Mouse (Mus musculus): ENCODE measurements at regions not wholly inside any gene's neighbourhood (a gene's known extent, or its start where the extent isn't known, plus 50 kb on each side); places are given as distances from the start of the nearest gene placed in this dataset.

DNA sequence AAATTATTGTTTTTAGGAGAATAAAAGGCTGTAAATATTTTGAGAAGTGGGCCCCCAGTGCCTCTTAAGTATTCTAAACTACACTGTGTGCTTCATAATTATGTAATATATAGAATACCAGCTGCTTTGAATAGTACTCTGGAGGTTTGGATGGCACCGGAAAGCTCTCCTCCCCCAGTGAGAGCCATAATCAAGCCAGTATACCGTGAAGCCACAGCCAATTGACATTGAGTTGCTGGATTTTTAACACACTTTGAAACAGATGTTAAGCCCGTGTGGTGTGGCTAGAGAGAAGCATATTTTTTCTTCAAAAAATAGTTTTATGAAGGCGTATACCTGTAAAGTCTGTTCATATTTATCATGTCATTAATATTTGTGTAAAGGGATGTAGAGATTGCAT lies 268.9 kb downstream of the Samd5 start:
- no peaks in the 10 kb centered on the region for H3K4me1 ChIP-seq

DNA sequence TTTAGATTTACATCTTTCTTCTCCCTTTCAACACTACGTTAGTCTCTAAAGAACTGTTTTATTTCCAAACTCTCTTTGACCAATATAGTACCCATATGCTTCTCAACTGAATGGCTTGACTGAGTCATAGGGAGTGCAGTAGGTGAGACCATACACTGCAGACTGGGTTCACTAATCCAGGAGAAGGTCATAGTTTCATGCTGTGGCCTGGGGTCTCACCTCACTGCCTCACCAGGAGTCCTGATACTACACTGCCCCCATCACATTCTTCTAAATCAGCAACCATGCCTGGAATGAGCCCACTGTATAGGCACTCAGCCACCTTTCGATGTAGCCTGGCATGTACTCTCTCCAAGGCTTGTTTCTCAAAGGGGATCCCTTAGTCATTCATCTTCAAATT lies 269.6 kb downstream of the Samd5 start:
- H3K4me1 ChIP-seq = no peaks in the 10 kb centered on the region
- TF ChIP-seq FLI1 (IDR thresholded peaks at IDR 0.05; ENCODE audit: low read length) = no peak
- no peak for TF ChIP-seq GATA1 (IDR thresholded peaks at IDR 0.05; ENCODE audit: borderline replicate concordance, low read length)

More for the DNA sequence above, 268.9 kb downstream of the Samd5 start:
- Histone ChIP-seq H3K4me3 (replicated peaks) (no peak overlapping the region), H3K36me3 (replicated peaks; ENCODE audit: low read length) (no peaks in the 10 kb centered on the region), H3K27me3 (replicated peaks) (no peaks in the 10 kb centered on the region), H3K9me3 (peaks cover under 1% of the 10 kb centered on the region; the same call in 1 of the 2 replicates)
- TF ChIP-seq GATA1 (IDR thresholded peaks at IDR 0.05; ENCODE audit: borderline replicate concordance, low read length) (no peak), FLI1 (IDR thresholded peaks at IDR 0.05; ENCODE audit: low read length) (no peak)

DNA sequence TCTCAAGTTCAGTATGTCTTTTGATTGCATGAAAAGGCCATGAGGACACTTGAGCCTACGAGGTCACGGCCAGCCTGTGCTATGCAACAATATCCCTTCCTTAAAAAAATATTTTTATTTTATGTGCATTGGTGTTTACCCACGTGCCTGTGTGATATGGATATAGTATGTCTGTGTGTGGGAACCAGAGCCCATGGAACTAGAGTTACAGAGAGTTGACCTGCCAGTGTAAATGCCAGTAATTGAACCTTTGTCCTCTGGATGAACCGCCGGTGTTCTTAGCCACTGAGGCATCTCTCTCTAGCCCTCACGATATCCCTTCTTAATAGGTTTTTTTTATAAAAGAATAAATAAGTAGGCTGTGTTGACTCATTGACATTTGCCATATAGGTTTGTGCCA lies 270.0 kb downstream of the Samd5 start:
- H3K9me3 ChIP-seq = peaks cover 7% of the 10 kb centered on the region; the same call in 1 of the 2 replicates

More for the DNA sequence above, 269.6 kb downstream of the Samd5 start:
- Histone ChIP-seq H3K27me3 (replicated peaks) (no peaks in the 10 kb centered on the region), H3K36me3 (replicated peaks; ENCODE audit: low read length) (no peaks in the 10 kb centered on the region), H3K4me3 (replicated peaks) (no peak overlapping the region), H3K9me3 (peaks cover 4% of the 10 kb centered on the region; the same call in 1 of the 2 replicates)

DNA sequence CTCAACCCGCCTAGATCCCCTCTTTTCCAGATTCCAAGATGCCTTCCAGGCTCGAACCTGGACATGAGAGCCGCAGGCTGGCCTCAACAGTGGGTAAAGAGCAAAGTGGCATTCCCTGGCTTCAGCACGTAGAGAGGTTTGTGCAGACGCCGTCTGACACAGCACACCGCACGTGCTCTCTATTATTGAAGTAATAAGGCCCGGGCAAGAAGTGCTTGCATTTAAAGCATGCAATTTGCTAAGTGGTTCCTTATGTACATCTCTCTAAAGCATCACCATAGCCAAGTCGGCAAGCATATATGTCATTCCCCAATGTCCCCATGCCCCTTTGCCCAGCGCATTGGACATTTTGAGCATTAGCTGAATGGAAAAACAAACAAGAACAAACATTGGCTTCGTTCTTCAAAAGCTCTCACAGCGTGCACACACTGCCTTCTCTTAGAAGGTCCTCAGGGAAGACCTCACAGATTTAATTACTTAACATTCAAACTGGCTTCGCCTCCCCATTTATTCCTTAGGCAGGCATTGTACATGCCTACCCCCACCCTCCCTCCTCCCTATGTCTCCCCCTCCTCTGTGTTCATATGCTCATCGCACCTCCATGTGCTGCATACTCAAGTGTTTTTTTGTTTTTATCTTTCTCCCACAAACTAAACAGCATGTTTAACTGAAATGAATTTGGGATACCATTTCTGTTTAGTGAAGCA lies 273.9 kb downstream of the Samd5 start:
- TF ChIP-seq FLI1 (IDR thresholded peaks at IDR 0.05; ENCODE audit: low read length) (no peak), GATA1 (IDR thresholded peaks at IDR 0.05; ENCODE audit: borderline replicate concordance, low read length) (no peak)
- no peaks in the 10 kb centered on the region for H3K36me3 ChIP-seq (replicated peaks; ENCODE audit: low read length)
- peaks cover 7% of the 10 kb centered on the region; the same call in 1 of the 2 replicates for H3K9me3 ChIP-seq
- H3K4me3 ChIP-seq (replicated peaks) = no peak overlapping the region
- H3K27me3 ChIP-seq (replicated peaks) = no peaks in the 10 kb centered on the region
- H3K4me1 ChIP-seq = no peaks in the 10 kb centered on the region

More for the DNA sequence above, 270.0 kb downstream of the Samd5 start:
- H3K27me3 ChIP-seq (replicated peaks) = no peaks in the 10 kb centered on the region
- H3K4me3 ChIP-seq (replicated peaks) = no peak overlapping the region
- no peak for TF ChIP-seq FLI1 (IDR thresholded peaks at IDR 0.05; ENCODE audit: low read length)
- no peak for TF ChIP-seq GATA1 (IDR thresholded peaks at IDR 0.05; ENCODE audit: borderline replicate concordance, low read length)
- no peaks in the 10 kb centered on the region for H3K36me3 ChIP-seq (replicated peaks; ENCODE audit: low read length)
- no peaks in the 10 kb centered on the region for H3K4me1 ChIP-seq

GRCm38 (mm10) chr10:9377440-9378101 lies 297.4 kb downstream of the Samd5 start:
- no peak for TF ChIP-seq FLI1 (IDR thresholded peaks at IDR 0.05; ENCODE audit: low read length)
- no peak for TF ChIP-seq GATA1 (IDR thresholded peaks at IDR 0.05; ENCODE audit: borderline replicate concordance, low read length)
- no peak overlapping the region for H3K4me3 ChIP-seq (replicated peaks)
- no peaks in the 10 kb centered on the region for H3K36me3 ChIP-seq (replicated peaks; ENCODE audit: low read length)
- peaks cover 5% of the 10 kb centered on the region for H3K4me1 ChIP-seq
- H3K27me3 ChIP-seq (replicated peaks) = no peaks in the 10 kb centered on the region
- no peaks in the 10 kb centered on the region for H3K9me3 ChIP-seq

DNA sequence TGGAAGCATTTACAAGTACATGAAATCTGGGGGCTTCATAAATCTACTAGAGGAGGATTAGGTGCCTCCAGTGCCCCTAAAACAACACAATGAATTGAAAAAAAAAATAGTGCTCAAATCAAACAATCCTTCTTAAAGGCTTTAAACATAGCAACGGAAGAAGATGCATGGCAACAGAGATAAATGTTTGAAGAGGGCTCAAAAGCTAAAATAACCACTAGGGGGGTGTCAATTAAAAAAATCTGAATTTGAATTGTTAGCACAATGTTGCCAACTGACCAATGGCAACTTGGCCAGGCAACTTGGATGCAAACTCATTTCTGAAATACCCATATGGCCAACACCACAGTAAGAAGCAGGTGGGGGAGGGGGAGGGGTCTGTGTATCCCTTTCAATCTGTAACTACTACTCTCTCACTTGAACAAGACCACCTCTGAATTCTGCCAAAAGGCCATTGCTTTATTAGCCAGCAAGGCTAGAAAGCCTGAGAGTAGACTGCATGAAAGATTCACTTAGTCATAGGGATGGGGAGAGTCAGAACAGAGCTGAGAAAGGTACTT lies 312.6 kb downstream of the Samd5 start:
- H3K4me3 ChIP-seq (replicated peaks) = no peak overlapping the region
- TF ChIP-seq GATA1 (IDR thresholded peaks at IDR 0.05; ENCODE audit: borderline replicate concordance, low read length) (no peak), FLI1 (IDR thresholded peaks at IDR 0.05; ENCODE audit: low read length) (no peak)
- no peaks in the 10 kb centered on the region for H3K27me3 ChIP-seq (replicated peaks)
- H3K36me3 ChIP-seq (replicated peaks; ENCODE audit: low read length) = no peaks in the 10 kb centered on the region
- no peaks in the 10 kb centered on the region for H3K9me3 ChIP-seq
- no peaks in the 10 kb centered on the region for H3K4me1 ChIP-seq

GRCm38 (mm10) chr10:9338207-9338801 lies 336.7 kb downstream of the Samd5 start:
- Histone ChIP-seq H3K9me3 (peaks cover 8% of the 10 kb centered on the region; the same call in 1 of the 2 replicates), H3K4me3 (replicated peaks) (no peak overlapping the region), H3K27me3 (replicated peaks) (no peaks in the 10 kb centered on the region), H3K4me1 (no peaks in the 10 kb centered on the region), H3K36me3 (replicated peaks; ENCODE audit: low read length) (no peaks in the 10 kb centered on the region)
- TF ChIP-seq FLI1 (IDR thresholded peaks at IDR 0.05; ENCODE audit: low read length) (no peak), GATA1 (IDR thresholded peaks at IDR 0.05; ENCODE audit: borderline replicate concordance, low read length) (no peak)

- no peaks in the 10 kb centered on the region for H3K4me1 ChIP-seq
- H3K9me3 ChIP-seq = no peaks in the 10 kb centered on the region
- TF ChIP-seq GATA1 (IDR thresholded peaks at IDR 0.05; ENCODE audit: borderline replicate concordance, low read length) = no peak
- TF ChIP-seq FLI1 (IDR thresholded peaks at IDR 0.05; ENCODE audit: low read length) = no peak
- H3K27me3 ChIP-seq (replicated peaks) = no peaks in the 10 kb centered on the region
- no peaks in the 10 kb centered on the region for H3K36me3 ChIP-seq (replicated peaks; ENCODE audit: low read length)
- no peak overlapping the region for H3K4me3 ChIP-seq (replicated peaks)
These were observed 340.7 kb downstream of the Samd5 start for GRCm38 (mm10) chr10:9334245-9334845.

DNA sequence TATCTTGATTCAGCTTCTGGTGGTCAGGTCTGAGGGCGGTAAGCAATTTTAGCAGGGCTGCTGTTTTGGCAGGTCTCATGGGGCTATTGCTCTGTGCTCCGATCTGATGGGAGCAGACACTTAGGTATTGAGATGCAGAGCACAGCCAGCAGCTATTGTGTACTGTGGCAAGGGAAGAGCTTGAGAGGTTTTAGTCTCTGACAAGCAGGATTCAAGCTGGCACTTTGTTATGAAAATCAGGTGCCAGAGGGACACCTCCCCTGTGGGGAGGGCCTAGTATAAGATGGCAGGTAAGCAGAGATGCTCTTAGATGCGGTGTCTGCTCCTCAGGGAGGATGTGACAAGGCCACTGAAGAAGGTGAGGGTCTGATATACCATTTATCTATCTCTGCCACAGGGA lies 343.3 kb downstream of the Samd5 start:
- TF ChIP-seq FLI1 (IDR thresholded peaks at IDR 0.05; ENCODE audit: low read length) = no peak
- TF ChIP-seq GATA1 (IDR thresholded peaks at IDR 0.05; ENCODE audit: borderline replicate concordance, low read length) = no peak
- Histone ChIP-seq H3K4me1 (no peaks in the 10 kb centered on the region), H3K9me3 (no peaks in the 10 kb centered on the region), H3K27me3 (replicated peaks) (no peaks in the 10 kb centered on the region), H3K36me3 (replicated peaks; ENCODE audit: low read length) (no peaks in the 10 kb centered on the region), H3K4me3 (replicated peaks) (no peak overlapping the region)

Measured in megakaryocyte, embryonic 14.5 days (primary cell).